Mouse (Mus musculus) forebrain, embryonic 11.5 days (tissue): ENCODE data around the gene Pnp. TPM values are rescaled to one million over a fixed set of nuclear protein-coding genes. Genes with fewer than 3 reads are reported as not detected.

ENCODE experiments used
- ATAC-seq: fragments of 200-750 bp; cut with Nextera tagmentation; replicated peaks from 2 replicates; pipeline ENCODE4 v1.8.0; 2017; ENCODE audit warnings: moderate TSS enrichment; ENCODE audit not compliant: low FRiP score
- DNase-seq: peaks from one replicate; pipeline ENCODE4 v3.0.0-alpha.2; 2017; ENCODE audit warnings: low spot score
- H3K27ac ChIP-seq: fragments of 300-500 bp; sonication (generic); 2 replicates; pipeline ENCODE4 v1.5.1; 2014; ENCODE audit warnings: low read depth, low read length
- H3K27me3 ChIP-seq: fragments of 300-500 bp; sonication (generic); 2 replicates; pipeline ENCODE4 v1.6.1; 2014; ENCODE audit warnings: mild to moderate bottlenecking, low read length, mixed read lengths; ENCODE audit not compliant: control insufficient read depth, insufficient read depth
- H3K36me3 ChIP-seq: fragments of 300-500 bp; sonication (generic); 2 replicates; pipeline ENCODE4 v1.6.1; 2014; ENCODE audit warnings: mild to moderate bottlenecking, low read length, moderate library complexity, mixed read lengths; ENCODE audit not compliant: control insufficient read depth, insufficient read depth
- H3K4me1 ChIP-seq: fragments of 300-500 bp; sonication (generic); replicated peaks from 2 replicates; pipeline ENCODE4 v1.6.1; 2014; ENCODE audit warnings: low read length, mixed read lengths; ENCODE audit not compliant: control insufficient read depth, insufficient read depth
- H3K4me2 ChIP-seq: fragments of 300-500 bp; sonication (generic); 2 replicates; pipeline ENCODE4 v1.6.1; 2014; ENCODE audit warnings: low read depth, mild to moderate bottlenecking, low read length, moderate library complexity, mixed read lengths; ENCODE audit not compliant: severe bottlenecking
- H3K4me3 ChIP-seq: fragments of 300-500 bp; sonication (generic); 2 replicates; pipeline ENCODE4 v1.5.1; 2014; ENCODE audit warnings: low read depth, low read length
- H3K9ac ChIP-seq: fragments of 300-500 bp; sonication (generic); 2 replicates; pipeline ENCODE4 v1.6.1; 2014; ENCODE audit warnings: low read length
- H3K9me3 ChIP-seq: fragments of 300-500 bp; sonication (generic); 2 replicates; pipeline ENCODE4 v1.6.1; 2016; ENCODE audit warnings: low read length, mixed read lengths; ENCODE audit not compliant: control insufficient read depth
- WGBS: fragments of 180-500 bp; shearing (Covaris S2); extraction: QIAGEN DNeasy Blood & Tissue Kit; methylation state at CpG from one replicate; pipeline ENCODE4 v1.1.7; 2014; 5-methylcytosine and 5-hydroxymethylcytosine counted together
- polyA plus RNA-seq: library from polyadenylated mRNA; unstranded; fragments of >200 nt; fragmentation: Nextera tagmentation; extraction: Ambion mirVana; gene quantifications from 2 replicates; pipeline ENCODE4 v1.2.1, GENCODE M21; 2014

Gene Pnp
- polyA plus RNA-seq: 64.9 and 69.6 TPM in 2 replicates

GRCm38 (mm10) chr14:50930754-50931492 is at the start of gene Pnp, which contains the start of gene Pip4p1:
Pnp (plus strand) TSS chr14:50931082.
Pip4p1 (minus strand) TSS chr14:50930856.
- H3K27me3 ChIP-seq: no peaks in the 10 kb centered on the region
- H3K4me3 ChIP-seq: peak within 1 kb of the TSS; percentile 97
- peak within 1 kb of the TSS; percentile 89 for H3K27ac ChIP-seq
- ATAC-seq (peak; percentile 99), DNase-seq (peak; percentile 98)
- H3K36me3 ChIP-seq: peaks cover 4% of the 10 kb centered on the region; the same call in 1 of the 2 replicates
- H3K4me2 ChIP-seq: peak within 1 kb of the TSS; percentile 83
- peaks cover 9% of the 10 kb centered on the region; the same call in 1 of the 2 replicates for H3K4me1 ChIP-seq
- 0% methylated on average over 66 of the region's 68 CpGs for WGBS
- H3K9ac ChIP-seq: peak within 1 kb of the TSS; percentile 96
- H3K9me3 ChIP-seq: no peaks in the 10 kb centered on the region

GRCm38 (mm10) chr14:50891621-50892020 is 39.3 kb upstream of the Pnp start:
- Histone ChIP-seq H3K36me3 (no peaks in the 10 kb centered on the region), H3K9ac (no peak overlapping the region), H3K4me3 (no peak overlapping the region), H3K9me3 (no peaks in the 10 kb centered on the region), H3K27ac (no peak overlapping the region), H3K4me2 (no peak overlapping the region), H3K27me3 (no peaks in the 10 kb centered on the region; the same call in 1 of the 2 replicates), H3K4me1 (no peaks in the 10 kb centered on the region)
- WGBS: 95% methylated on average over 8 of the region's 8 CpGs
- ATAC-seq (no peak), DNase-seq (no peak)

DNA sequence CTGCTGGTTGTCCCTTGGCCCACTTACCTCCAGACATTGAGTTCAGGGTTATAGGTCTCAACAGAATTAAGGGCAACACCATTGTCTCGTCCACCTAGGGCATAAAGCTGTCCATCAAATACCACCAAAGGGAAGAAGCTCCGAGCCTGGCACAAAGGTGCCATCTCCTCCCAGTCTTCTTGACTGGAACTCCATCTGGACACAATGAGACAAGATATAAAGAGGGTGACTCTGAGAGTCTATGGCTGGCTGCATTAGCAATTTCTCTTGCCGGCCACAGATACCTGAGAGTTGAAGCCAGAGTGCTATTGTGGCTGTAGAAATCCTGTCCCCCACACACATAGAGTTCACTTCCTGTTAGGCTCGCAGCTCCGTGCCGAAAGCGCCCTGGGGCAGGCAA is 38.8 kb upstream of the Pnp start:
- Histone ChIP-seq H3K4me3 (no peak overlapping the region), H3K36me3 (no peaks in the 10 kb centered on the region), H3K27ac (no peak overlapping the region), H3K4me1 (0 out of 2 replicates have a peak, but pooled peaks cover 3% of the 10 kb centered on the region), H3K9ac (no peak overlapping the region), H3K4me2 (no peak overlapping the region), H3K9me3 (no peaks in the 10 kb centered on the region), H3K27me3 (no peaks in the 10 kb centered on the region; the same call in 1 of the 2 replicates)
- WGBS: 86% methylated on average over 7 of the region's 7 CpGs
- ATAC-seq (no peak), DNase-seq (no peak)

GRCm38 (mm10) chr14:50892541-50893459 is 38.1 kb upstream of the Pnp start:
- H3K4me2 ChIP-seq: no peak overlapping the region
- H3K36me3 ChIP-seq: no peaks in the 10 kb centered on the region
- H3K27ac ChIP-seq: no peak overlapping the region
- WGBS: 90% methylated on average over 22 of the region's 22 CpGs
- ATAC-seq (no peak), DNase-seq (no peak)
- no peaks in the 10 kb centered on the region for H3K9me3 ChIP-seq
- H3K4me1 ChIP-seq: 0 out of 2 replicates have a peak, but pooled peaks cover 3% of the 10 kb centered on the region
- no peaks in the 10 kb centered on the region; the same call in 1 of the 2 replicates for H3K27me3 ChIP-seq
- no peak overlapping the region for H3K9ac ChIP-seq
- H3K4me3 ChIP-seq: no peak overlapping the region

DNA sequence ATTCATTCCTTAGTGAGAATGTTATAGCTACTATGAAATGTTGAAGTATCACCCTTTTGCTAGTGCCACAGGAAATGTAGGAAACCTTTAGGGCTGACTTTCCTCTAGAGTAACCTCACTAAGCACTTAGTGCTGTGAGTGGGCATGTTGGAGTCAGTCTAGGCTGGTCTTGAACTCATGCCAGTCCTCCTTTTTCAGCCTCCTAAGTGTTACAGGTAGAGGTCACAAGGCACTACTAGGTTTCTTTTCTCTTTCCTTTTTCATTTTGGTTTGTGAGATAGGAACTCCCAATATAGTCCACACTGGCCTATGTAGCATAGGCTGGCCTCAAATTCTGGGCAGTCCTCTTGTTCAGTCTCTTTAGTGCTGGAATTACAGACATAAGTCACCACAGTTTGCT is 35.5 kb upstream of the Pnp start:
- ATAC-seq (no peak), DNase-seq (no peak)
- Histone ChIP-seq H3K27me3 (no peaks in the 10 kb centered on the region; the same call in 1 of the 2 replicates), H3K4me2 (no peak overlapping the region), H3K27ac (no peak overlapping the region), H3K9ac (no peak overlapping the region), H3K36me3 (no peaks in the 10 kb centered on the region), H3K4me3 (no peak overlapping the region), H3K4me1 (0 out of 2 replicates have a peak, but pooled peaks cover 3% of the 10 kb centered on the region), H3K9me3 (no peaks in the 10 kb centered on the region)

- WGBS: 18% methylated on average over 19 of the region's 19 CpGs
- peak overlapping the region; percentile 6; the same call in 1 of the 2 replicates for H3K9ac ChIP-seq
- ATAC-seq (no peak; the same call in 1 of the 2 replicates), DNase-seq (no peak)
- H3K27ac ChIP-seq: no peak overlapping the region
- H3K4me3 ChIP-seq: peak overlapping the region; percentile 34
- H3K4me2 ChIP-seq: peak overlapping the region; percentile 68
- 0 out of 2 replicates have a peak, but pooled peaks cover 3% of the 10 kb centered on the region for H3K4me1 ChIP-seq
- no peaks in the 10 kb centered on the region for H3K36me3 ChIP-seq
- H3K9me3 ChIP-seq: no peaks in the 10 kb centered on the region
- no peaks in the 10 kb centered on the region; the same call in 1 of the 2 replicates for H3K27me3 ChIP-seq
These were observed 34.7 kb upstream of the Pnp start for GRCm38 (mm10) chr14:50895985-50896746.

DNA sequence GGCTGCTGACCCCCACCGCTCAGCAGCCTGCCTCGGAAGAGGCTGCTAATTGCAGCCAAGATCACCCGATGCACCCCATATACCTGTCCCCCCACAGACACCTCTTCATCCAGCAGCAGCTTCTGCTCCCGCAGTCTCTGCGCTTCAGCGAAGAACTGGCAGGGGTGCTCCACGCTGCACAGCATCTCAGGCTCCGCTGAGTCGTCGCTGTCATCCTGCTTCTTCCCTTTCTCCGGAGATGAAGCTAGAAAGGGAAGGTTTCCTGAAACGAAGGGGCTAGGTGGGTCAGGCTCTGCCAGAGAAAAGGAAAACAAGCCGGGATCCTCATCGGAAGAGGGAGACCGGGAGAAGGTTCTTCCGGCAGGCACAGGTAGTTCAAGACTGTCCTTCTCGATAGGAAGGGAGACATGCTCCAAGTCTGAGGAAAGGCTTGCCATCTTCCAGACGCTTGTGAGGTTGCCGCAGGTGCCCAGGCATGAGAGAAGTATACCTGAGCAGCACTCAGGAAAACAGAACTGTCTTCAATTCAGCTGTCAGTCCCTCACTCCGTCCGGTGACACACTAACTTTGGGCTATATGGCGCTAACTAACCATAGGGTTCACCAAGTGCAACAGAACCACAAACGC is 34.0 kb upstream of the Pnp start:
- peak overlapping the region; percentile 34 for H3K4me3 ChIP-seq
- 15% methylated on average over 23 of the region's 23 CpGs for WGBS
- peak overlapping the region; percentile 68 for H3K4me2 ChIP-seq
- no peak for DNase-seq
- no peaks in the 10 kb centered on the region for H3K9me3 ChIP-seq
- H3K27me3 ChIP-seq: no peaks in the 10 kb centered on the region; the same call in 1 of the 2 replicates
- H3K36me3 ChIP-seq: no peaks in the 10 kb centered on the region
- no peak overlapping the region for H3K27ac ChIP-seq
- ATAC-seq: no peak; the same call in 1 of the 2 replicates
- H3K4me1 ChIP-seq: 0 out of 2 replicates have a peak, but pooled peaks cover 3% of the 10 kb centered on the region
- peak overlapping the region; percentile 6; the same call in 1 of the 2 replicates for H3K9ac ChIP-seq
